Mouse (Mus musculus) MEL (cell line): ENCODE results near the gene Scfd2. TPM values are rescaled to one million over a fixed set of nuclear protein-coding genes. Genes with fewer than 3 reads are reported as not detected.

Experiments used
- DNase-seq: peaks from one replicate; pipeline ENCODE4 v3.0.0; 2011; ENCODE audit warnings: low read depth, low spot score
- H3K27ac ChIP-seq: 2 replicates; pipeline ENCODE4 v1.5.1; 2012; ENCODE audit warnings: low read depth, mild to moderate bottlenecking, control low read depth, low read length, moderate library complexity; ENCODE audit not compliant: control insufficient read depth
- H3K27me3 ChIP-seq, 2 experiments: fragments of 150-350 bp in 1 of 2; sonication (generic) in 1 of 2; 2 replicates each; pipeline ENCODE4 v1.6.1; 2012; ENCODE audit warnings: low read length in 2 of 2, mild to moderate bottlenecking in 2 of 2, improper control_type of control experiment in 1 of 2, moderate library complexity in 1 of 2; ENCODE audit not compliant: insufficient read depth in 2 of 2, control insufficient read depth in 1 of 2
- H3K36me3 ChIP-seq, 2 experiments: 2 replicates each; pipeline ENCODE4 v1.6.1; 2012 to 2014; ENCODE audit warnings: low read length in 2 of 2, improper control_type of control experiment in 1 of 2, inconsistent platforms in 1 of 2, mild to moderate bottlenecking in 1 of 2; ENCODE audit not compliant: insufficient read depth in 2 of 2, control insufficient read depth in 1 of 2
- H3K4me1 ChIP-seq, 2 experiments: fragments of 150-350 bp in 1 of 2; sonication (generic) in 1 of 2; 2 replicates each; pipeline ENCODE4 v1.6.1; 2012; ENCODE audit warnings: low read length in 2 of 2, improper control_type of control experiment in 1 of 2, mild to moderate bottlenecking in 1 of 2; ENCODE audit not compliant: insufficient read depth in 2 of 2, control insufficient read depth in 1 of 2
- H3K4me3 ChIP-seq, 2 experiments: fragments of 150-350 bp in 1 of 2; sonication (generic) in 1 of 2; 2 replicates each; pipeline ENCODE4 v1.5.1; 2012; ENCODE audit warnings: low read depth in 2 of 2, low read length in 2 of 2, mild to moderate bottlenecking in 2 of 2, moderate library complexity in 2 of 2, control low read depth in 1 of 2, improper control_type of control experiment in 1 of 2; ENCODE audit not compliant: control insufficient read depth in 1 of 2, insufficient read depth in 1 of 2
- H3K79me2 ChIP-seq: 2 replicates; pipeline ENCODE4 v1.6.1; 2012; ENCODE audit warnings: mild to moderate bottlenecking, low read length, moderate library complexity; ENCODE audit not compliant: control insufficient read depth, poor library complexity, insufficient read depth
- H3K9ac ChIP-seq: 2 replicates; pipeline ENCODE4 v1.6.1; 2012; ENCODE audit warnings: low read depth, mild to moderate bottlenecking, control low read depth, low read length, moderate library complexity; ENCODE audit not compliant: control insufficient read depth, poor library complexity, severe bottlenecking
- H3K9me3 ChIP-seq: fragments of 150-350 bp; sonication (generic); replicated peaks from 2 replicates; pipeline ENCODE4 v1.6.1; 2012; ENCODE audit warnings: mild to moderate bottlenecking, low read length, improper control_type of control experiment, moderate library complexity; ENCODE audit not compliant: insufficient read depth
- BHLHE40 ChIP-seq: IDR thresholded peaks from 2 replicates; pipeline ENCODE4 v1.6.1; 2012; ENCODE audit warnings: low read depth, mild to moderate bottlenecking, inconsistent platforms, low read length, improper control_type of control experiment, borderline replicate concordance
- CHD2 ChIP-seq: IDR thresholded peaks from 2 replicates; pipeline ENCODE4 v1.6.1; 2011; ENCODE audit warnings: low read length, improper control_type of control experiment
- E2F4 ChIP-seq: IDR thresholded peaks from 2 replicates; pipeline ENCODE4 v1.6.1; 2011; ENCODE audit warnings: low read depth, low read length, improper control_type of control experiment, borderline replicate concordance
- ELF1 ChIP-seq: IDR thresholded peaks from 2 replicates; pipeline ENCODE4 v1.6.1; 2014; ENCODE audit warnings: low read depth, mild to moderate bottlenecking, inconsistent platforms, low read length, improper control_type of control experiment, moderate library complexity
- GABPA ChIP-seq: IDR thresholded peaks from 2 replicates; pipeline ENCODE4 v1.6.1; 2012; ENCODE audit warnings: low read depth, mild to moderate bottlenecking, inconsistent platforms, low read length, improper control_type of control experiment, moderate library complexity
- GATA1 ChIP-seq: IDR thresholded peaks from 2 replicates; pipeline ENCODE4 v1.6.1; 2011; ENCODE audit warnings: low read depth, low read length, improper control_type of control experiment
- HCFC1 ChIP-seq: IDR thresholded peaks from 2 replicates; pipeline ENCODE4 v1.6.1; 2012; ENCODE audit warnings: low read depth, mild to moderate bottlenecking, inconsistent platforms, low read length, improper control_type of control experiment, moderate library complexity
- KAT2A ChIP-seq: conservative IDR thresholded peaks from 2 replicates; pipeline ENCODE4 v1.6.1; 2012; ENCODE audit warnings: low read depth, low read length, improper control_type of control experiment, inconsistent platforms
- MAFK ChIP-seq: IDR thresholded peaks from 2 replicates; pipeline ENCODE4 v1.6.1; 2011; ENCODE audit warnings: low read depth, mild to moderate bottlenecking, low read length, improper control_type of control experiment, borderline replicate concordance
- MAZ ChIP-seq: IDR thresholded peaks from 2 replicates; pipeline ENCODE4 v1.6.1; 2012; ENCODE audit warnings: low read depth, mild to moderate bottlenecking, inconsistent platforms, low read length, improper control_type of control experiment
- MEF2A ChIP-seq: IDR thresholded peaks from 2 replicates; pipeline ENCODE4 v1.6.1; 2014; ENCODE audit warnings: low read depth, mild to moderate bottlenecking, inconsistent platforms, low read length, improper control_type of control experiment; ENCODE audit not compliant: poor library complexity, insufficient replicate concordance, severe bottlenecking; ENCODE audit errors: extremely low read depth
- MXI1 ChIP-seq: IDR thresholded peaks from 2 replicates; pipeline ENCODE4 v1.6.1; 2011; ENCODE audit warnings: mild to moderate bottlenecking, low read depth, low read length, improper control_type of control experiment
- MYC ChIP-seq: IDR thresholded peaks from 2 replicates; pipeline ENCODE4 v1.6.1; 2011; ENCODE audit warnings: low read depth, mild to moderate bottlenecking, low read length, improper control_type of control experiment, moderate library complexity
- POLR2A ChIP-seq, 2 experiments: IDR thresholded peaks; 2 replicates each; pipeline ENCODE4 v1.6.1; 2011 to 2012; ENCODE audit warnings: low read length in 2 of 2, mild to moderate bottlenecking in 2 of 2, control low read depth in 1 of 2, improper control_type of control experiment in 1 of 2, low read depth in 1 of 2, moderate library complexity in 1 of 2; ENCODE audit not compliant: control insufficient read depth in 1 of 2, insufficient read depth in 1 of 2, poor library complexity in 1 of 2
- POLR2AphosphoS5 ChIP-seq: IDR thresholded peaks from 2 replicates; pipeline ENCODE4 v1.6.1; 2012; ENCODE audit warnings: low read depth, borderline replicate concordance, mild to moderate bottlenecking, inconsistent platforms, low read length, moderate library complexity, mixed read lengths
- RCOR1 ChIP-seq: IDR thresholded peaks from 2 replicates; pipeline ENCODE4 v1.6.1; 2012; ENCODE audit warnings: low read depth, mild to moderate bottlenecking, inconsistent platforms, low read length, improper control_type of control experiment
- SIN3A ChIP-seq: IDR thresholded peaks from 2 replicates; pipeline ENCODE4 v1.6.1; 2012; ENCODE audit warnings: low read length, improper control_type of control experiment, inconsistent platforms
- SMC3 ChIP-seq: IDR thresholded peaks from 2 replicates; pipeline ENCODE4 v1.6.1; 2011; ENCODE audit warnings: low read depth, low read length, improper control_type of control experiment
- TBP ChIP-seq: IDR thresholded peaks from 2 replicates; pipeline ENCODE4 v1.8.0; 2011; ENCODE audit warnings: low read depth, low read length, improper control_type of control experiment
- TCF12 ChIP-seq: IDR thresholded peaks from 2 replicates; pipeline ENCODE4 v1.6.1; 2014; ENCODE audit warnings: low read depth, mild to moderate bottlenecking, inconsistent platforms, low read length, improper control_type of control experiment, moderate library complexity
- ZC3H11A ChIP-seq: IDR thresholded peaks from 2 replicates; pipeline ENCODE4 v1.6.1; 2012; ENCODE audit warnings: low read depth, mild to moderate bottlenecking, inconsistent platforms, low read length, improper control_type of control experiment
- ZKSCAN1 ChIP-seq: IDR thresholded peaks from 2 replicates; pipeline ENCODE4 v1.6.1; 2012; ENCODE audit warnings: low read depth, mild to moderate bottlenecking, inconsistent platforms, low read length, improper control_type of control experiment, moderate library complexity
- ZMIZ1 ChIP-seq: IDR thresholded peaks from 2 replicates; pipeline ENCODE4 v1.6.1; 2012; ENCODE audit warnings: low read depth, mild to moderate bottlenecking, inconsistent platforms, low read length, improper control_type of control experiment, moderate library complexity
- polyA plus RNA-seq, 2 experiments: library from polyadenylated mRNA; stranded (reverse) in 1 of 2; unstranded in 1 of 2; fragments of >175 nt in 1 of 2; fragments of >200 nt in 1 of 2; gene quantifications; 2 replicates each; pipeline versions ENCODE4 v1.2.1 to v1.2.4; 2012; ENCODE audit warnings: low replicate concordance in 2 of 2, low read depth in 1 of 2; ENCODE audit not compliant: insufficient read length in 2 of 2, insufficient read depth in 1 of 2, missing spikeins in 1 of 2
- total RNA-seq: library from RNA; depleted of rRNA; stranded (reverse); fragments of 300-350 nt; gene quantifications from 2 replicates; pipeline ENCODE4 v1.2.3, GENCODE M21; 2012

Scfd2 gene
- total and polyA plus RNA-seq, 3 experiments, result 18.8 to 20.3 TPM; not detected in 1

DNA sequence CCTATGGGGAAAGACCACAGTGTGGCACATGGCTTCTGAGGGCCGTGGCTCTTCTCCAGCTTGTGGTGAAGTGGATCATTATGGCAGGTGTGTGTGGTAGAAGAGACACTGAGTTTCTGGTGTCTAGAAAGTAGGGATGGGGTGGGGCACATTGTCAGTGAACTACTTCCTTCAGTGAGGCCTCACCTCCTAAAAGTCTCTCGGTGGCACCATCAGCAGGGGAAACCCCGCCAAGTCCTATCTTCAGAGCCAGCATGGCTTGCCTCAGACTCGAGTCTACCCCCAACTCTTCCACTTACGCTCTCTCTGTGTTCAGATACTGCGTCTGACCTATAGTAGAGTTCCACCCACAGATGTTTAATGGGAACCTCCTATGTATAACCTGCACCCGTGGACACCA is 297.8 kb downstream of the Scfd2 start:
- H3K36me3 ChIP-seq, result no peaks in the 10 kb centered on the region
- H3K9ac ChIP-seq, result no peak overlapping the region
- TF ChIP-seq MYC (no peak), GATA1 (no peak), MAZ (no peak), TCF12 (no peak), E2F4 (no peak), SMC3 (no peak), ELF1 (no peak)
- no peaks in the 10 kb centered on the region for H3K9me3 ChIP-seq
- H3K79me2 ChIP-seq, result no peaks in the 10 kb centered on the region
- no peak overlapping the region for H3K27ac ChIP-seq
- no peak overlapping the region for H3K4me3 ChIP-seq
- no peak for DNase-seq
- no peaks in the 10 kb centered on the region for H3K27me3 ChIP-seq
- no peaks in the 10 kb centered on the region for H3K4me1 ChIP-seq

DNA sequence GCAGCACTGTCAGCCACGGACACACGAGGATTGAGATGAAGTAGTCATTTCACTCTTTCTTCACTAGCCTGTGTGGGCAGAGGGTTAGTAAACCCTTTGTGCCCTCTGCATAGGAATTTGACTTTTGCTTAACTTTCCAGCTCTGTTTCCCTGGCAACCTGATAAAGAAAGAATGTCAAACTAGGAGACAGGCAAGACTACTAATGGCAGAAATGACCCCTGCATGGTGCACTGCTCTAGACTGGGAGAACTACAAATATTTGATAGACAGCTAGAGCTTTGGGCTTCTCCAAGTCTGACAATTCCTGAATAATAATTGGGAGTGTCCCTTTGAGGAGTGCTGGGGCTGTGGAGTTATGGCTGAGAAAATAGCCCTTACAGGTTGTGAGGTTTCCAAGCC is 301.0 kb downstream of the Scfd2 start:
- H3K4me1 ChIP-seq, result no peaks in the 10 kb centered on the region
- no peaks in the 10 kb centered on the region for H3K36me3 ChIP-seq
- no peak overlapping the region for H3K27ac ChIP-seq
- no peak overlapping the region for H3K4me3 ChIP-seq
- TF ChIP-seq RCOR1 (no peak), ZKSCAN1 (no peak), E2F4 (no peak), POLR2AphosphoS5 (no peak), SIN3A (no peak), TCF12 (no peak), MAFK (no peak), POLR2A (IDR thresholded peaks at IDR 0.05; ENCODE audit: control insufficient read depth in 1 of 2, insufficient read depth in 1 of 2, low read depth in 1 of 2, low read length in 2 of 2, poor library complexity in 1 of 2) (no peak), TBP (no peak), KAT2A (no peak), MXI1 (no peak), ZMIZ1 (no peak), HCFC1 (no peak), ELF1 (no peak), MYC (no peak), MEF2A (no peak), CHD2 (no peak), GABPA (no peak), BHLHE40 (no peak), ZC3H11A (no peak)
- no peak overlapping the region for H3K9ac ChIP-seq
- no peaks in the 10 kb centered on the region for H3K9me3 ChIP-seq
- H3K79me2 ChIP-seq, result no peaks in the 10 kb centered on the region
- no peaks in the 10 kb centered on the region for H3K27me3 ChIP-seq
- DNase-seq, result no peak
